Mouse (Mus musculus): ENCODE results near the gene Plekhj1.
"Not testable (repeated sequence)": the region's sequence is repeated elsewhere in the genome, so short reads cannot be mapped to it uniquely, and the experiment has no call there.

Gene Plekhj1

GRCm38 (mm10) chr10:80826151-80827062, 28.0 kb upstream of the Plekhj1 start, which contains the start of gene Oaz1:
Gene Oaz1, plus strand, starts transcription at chr10:80826656.
- peak; percentile 100 for DNase-seq (ENCODE audit: low read depth, low spot score)

GRCm38 (mm10) chr10:80824827-80825226, 26.4 kb upstream of the Plekhj1 start:
- no peak for DNase-seq (ENCODE audit: low read depth, low spot score)

- no peak for DNase-seq (ENCODE audit: low read depth, low spot score)
Observed at GRCm38 (mm10) chr10:80823847-80824643, 25.6 kb upstream of the Plekhj1 start.

- DNase-seq (ENCODE audit: low read depth, low spot score) = no peak
Observed at GRCm38 (mm10) chr10:80823316-80823715, 24.9 kb upstream of the Plekhj1 start.

- DNase-seq (ENCODE audit: low read depth, low spot score) = no peak
Observed at GRCm38 (mm10) chr10:80822528-80822927, 24.1 kb upstream of the Plekhj1 start.

- no peak for DNase-seq (ENCODE audit: low read depth, low spot score)
Observed at GRCm38 (mm10) chr10:80821991-80822390, 23.6 kb upstream of the Plekhj1 start.

- DNase-seq (ENCODE audit: low read depth, low spot score) = no peak
Observed at GRCm38 (mm10) chr10:80819406-80819805, 21.0 kb upstream of the Plekhj1 start.

- no peak for DNase-seq (ENCODE audit: low read depth, low spot score)
Observed at GRCm38 (mm10) chr10:80818599-80819281, 20.3 kb upstream of the Plekhj1 start.

- DNase-seq (ENCODE audit: low read depth, low spot score) = not testable (repeated sequence)
Observed at GRCm38 (mm10) chr10:80817955-80818354, 19.5 kb upstream of the Plekhj1 start.

GRCm38 (mm10) chr10:80817164-80817563, 18.7 kb upstream of the Plekhj1 start:
- no peak for DNase-seq (ENCODE audit: low read depth, low spot score)

- DNase-seq (ENCODE audit: low read depth, low spot score) = not testable (repeated sequence)
Observed at GRCm38 (mm10) chr10:80816303-80816702, 17.9 kb upstream of the Plekhj1 start.

GRCm38 (mm10) chr10:80814800-80815199, 16.4 kb upstream of the Plekhj1 start:
- no peak for DNase-seq (ENCODE audit: low read depth, low spot score)

- no peak for DNase-seq (ENCODE audit: low read depth, low spot score)
Observed at GRCm38 (mm10) chr10:80813366-80813765, 14.9 kb upstream of the Plekhj1 start, which contains the start of gene Jsrp1. Gene Jsrp1, minus strand, starts transcription at chr10:80813498.

GRCm38 (mm10) chr10:80812391-80813041, 14.1 kb upstream of the Plekhj1 start:
- no peak for DNase-seq (ENCODE audit: low read depth, low spot score)

GRCm38 (mm10) chr10:80810084-80810483, 11.7 kb upstream of the Plekhj1 start:
- no peak for DNase-seq (ENCODE audit: low read depth, low spot score)

- DNase-seq (ENCODE audit: low read depth, low spot score) = no peak
Observed at GRCm38 (mm10) chr10:80808985-80809632, 10.7 kb upstream of the Plekhj1 start.

GRCm38 (mm10) chr10:80808099-80808984, 9.9 kb upstream of the Plekhj1 start:
- peak; percentile 69 for DNase-seq (ENCODE audit: low read depth, low spot score)

GRCm38 (mm10) chr10:80807057-80807627, 8.7 kb upstream of the Plekhj1 start:
- peak; percentile 80 for DNase-seq (ENCODE audit: low read depth, low spot score)

- DNase-seq (ENCODE audit: low read depth, low spot score) = no peak
Observed at GRCm38 (mm10) chr10:80806341-80807056, 8.1 kb upstream of the Plekhj1 start.

All from retina, adult 2 months (tissue).